Mouse (Mus musculus): Measurements from ENCODE around the gene Gtf3c2. TPM values are rescaled to one million over a fixed set of nuclear protein-coding genes. Genes with fewer than 3 reads are reported as not detected.

Gene Gtf3c2
- polyA plus RNA-seq, 1 experiment from 2014 or later = 102 TPM

- no peaks in the 10 kb centered on the region for H3K36me3 ChIP-seq (replicated peaks)
- H3K27me3 ChIP-seq = 0 out of 2 replicates have a peak, but pooled peaks cover 5% of the 10 kb centered on the region
- no peak for ATAC-seq (ENCODE audit: low FRiP score)
Observed at GRCm38 (mm10) chr5:31123481-31123880, 56.5 kb downstream of the Gtf3c2 start.

GRCm38 (mm10) chr5:31121111-31121510 lies 58.8 kb downstream of the Gtf3c2 start:
- Histone ChIP-seq H3K27me3 (peaks cover 15% of the 10 kb centered on the region), H3K9ac (no peak overlapping the region), H3K9me3 (no peaks in the 10 kb centered on the region), H3K36me3 (replicated peaks) (no peaks in the 10 kb centered on the region), H3K27ac (no peak overlapping the region), H3K4me2 (no peak overlapping the region), H3K4me1 (0 out of 2 replicates have a peak, but pooled peaks cover 3% of the 10 kb centered on the region), H3K4me3 (replicated peaks) (no peak overlapping the region)
- ATAC-seq (ENCODE audit: low FRiP score) = no peak
- 90% methylated on average over 8 of the region's 8 CpGs for WGBS

More at GRCm38 (mm10) chr5:31123481-31123880, 56.5 kb downstream of the Gtf3c2 start:
- H3K9me3 ChIP-seq = no peaks in the 10 kb centered on the region
- no peak overlapping the region for H3K27ac ChIP-seq
- 46% methylated on average over 2 of the region's 2 CpGs for WGBS
- H3K4me2 ChIP-seq = no peak overlapping the region
- H3K4me1 ChIP-seq = 0 out of 2 replicates have a peak, but pooled peaks cover 3% of the 10 kb centered on the region
- H3K4me3 ChIP-seq (replicated peaks) = no peak overlapping the region
- H3K9ac ChIP-seq = no peak overlapping the region

DNA sequence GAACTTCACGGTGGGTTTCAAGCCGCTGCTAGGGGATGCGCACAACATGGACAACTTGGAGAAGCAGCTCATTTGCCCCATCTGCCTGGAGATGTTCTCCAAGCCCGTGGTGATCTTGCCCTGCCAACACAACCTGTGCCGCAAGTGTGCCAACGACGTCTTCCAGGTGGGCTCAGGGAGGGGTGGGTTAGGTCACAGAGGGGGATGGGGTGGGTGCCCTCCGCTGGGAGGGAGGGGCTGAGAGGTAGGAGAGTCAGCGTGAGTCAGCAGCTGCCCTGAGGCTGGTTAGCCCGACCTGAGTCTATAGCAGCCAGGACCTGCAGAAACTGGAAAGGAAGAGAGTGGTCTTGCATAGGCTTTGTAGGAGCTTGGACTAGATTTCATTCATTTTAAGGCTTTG lies 63.0 kb downstream of the Gtf3c2 start:
- Histone ChIP-seq H3K27me3 (peaks cover 15% of the 10 kb centered on the region), H3K4me2 (no peak overlapping the region), H3K4me1 (no peaks in the 10 kb centered on the region), H3K36me3 (replicated peaks) (no peaks in the 10 kb centered on the region), H3K9me3 (no peaks in the 10 kb centered on the region), H3K4me3 (replicated peaks) (no peak overlapping the region), H3K27ac (no peak overlapping the region), H3K9ac (no peak overlapping the region)
- WGBS = 28% methylated on average over 10 of the region's 10 CpGs
- no peak for ATAC-seq (ENCODE audit: low FRiP score)

DNA sequence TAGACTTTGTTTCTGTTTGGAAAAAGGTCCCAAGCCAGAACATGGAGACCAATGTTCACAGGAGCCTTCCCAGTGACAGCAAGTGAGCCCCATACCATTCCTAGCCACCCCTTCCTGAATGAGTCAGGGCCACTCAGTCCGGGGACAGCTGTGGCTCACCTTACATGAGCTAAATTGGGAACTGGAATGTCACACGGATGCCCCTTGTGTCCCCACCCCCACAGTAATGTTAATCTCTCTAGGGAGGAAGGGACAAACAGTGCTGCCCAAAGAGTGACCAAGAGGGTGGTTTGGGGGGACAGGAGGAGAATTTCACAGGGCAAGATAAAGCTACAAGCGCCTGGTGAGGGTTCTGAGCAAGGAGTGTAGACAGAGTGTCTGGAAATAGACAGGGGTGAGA lies 63.6 kb downstream of the Gtf3c2 start, which contains the start of gene Trim54:
Gene Trim54 (plus strand): TSS at position 359 of the 400 bp plus-strand sequence.
- no peaks in the 10 kb centered on the region for H3K36me3 ChIP-seq (replicated peaks)
- peaks cover 15% of the 10 kb centered on the region for H3K27me3 ChIP-seq
- no peak within 1 kb of the TSS for H3K4me2 ChIP-seq
- H3K9ac ChIP-seq = no peak within 1 kb of the TSS
- H3K27ac ChIP-seq = no peak within 1 kb of the TSS
- no peaks in the 10 kb centered on the region for H3K9me3 ChIP-seq
- ATAC-seq (ENCODE audit: low FRiP score) = no peak
- no peaks in the 10 kb centered on the region for H3K4me1 ChIP-seq
- WGBS = 46% methylated on average over 3 of the region's 3 CpGs
- H3K4me3 ChIP-seq (replicated peaks) = no peak within 1 kb of the TSS

DNA sequence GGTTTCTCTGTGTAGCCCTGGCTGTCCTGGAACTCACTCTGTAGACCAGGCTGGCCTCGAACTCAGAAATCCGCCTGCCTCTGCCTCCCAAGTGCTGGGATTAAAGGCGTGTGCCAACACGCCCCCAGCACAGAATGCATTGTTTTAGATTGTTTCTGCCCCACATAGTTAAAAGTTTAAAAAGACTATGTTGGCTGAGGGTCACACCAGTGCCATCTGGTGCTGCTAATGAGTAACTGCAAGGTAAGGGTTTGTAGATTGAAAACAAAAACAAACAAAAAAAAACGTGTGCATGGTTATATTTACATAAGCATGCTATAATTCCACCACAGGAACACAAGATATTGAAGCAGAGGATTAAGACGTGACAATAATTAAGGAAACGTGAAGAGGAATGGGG lies 69.2 kb downstream of the Gtf3c2 start:
- Histone ChIP-seq H3K36me3 (replicated peaks) (no peaks in the 10 kb centered on the region), H3K4me2 (no peak overlapping the region), H3K4me1 (no peaks in the 10 kb centered on the region), H3K27me3 (peaks cover 8% of the 10 kb centered on the region; the same call in 1 of the 2 replicates), H3K27ac (no peak overlapping the region), H3K9ac (no peak overlapping the region), H3K9me3 (no peaks in the 10 kb centered on the region), H3K4me3 (replicated peaks) (no peak overlapping the region)
- ATAC-seq (ENCODE audit: low FRiP score) = no peak
- 40% methylated on average over 7 of the region's 7 CpGs for WGBS

- no peak within 1 kb of the TSS for H3K27ac ChIP-seq
- WGBS = 92% methylated on average over 18 of the region's 18 CpGs
- no peaks in the 10 kb centered on the region for H3K36me3 ChIP-seq (replicated peaks)
- H3K9me3 ChIP-seq = no peaks in the 10 kb centered on the region
- no peak for ATAC-seq (ENCODE audit: low FRiP score)
- no peak within 1 kb of the TSS for H3K4me2 ChIP-seq
- no peak within 1 kb of the TSS for H3K9ac ChIP-seq
- no peaks in the 10 kb centered on the region for H3K4me1 ChIP-seq
- H3K4me3 ChIP-seq (replicated peaks) = no peak within 1 kb of the TSS
- peaks cover 8% of the 10 kb centered on the region; the same call in 1 of the 2 replicates for H3K27me3 ChIP-seq
Observed at GRCm38 (mm10) chr5:31108000-31108490, 71.9 kb downstream of the Gtf3c2 start, which contains the start of gene Slc30a3. TSS of gene Slc30a3 (minus strand) at chr5:31108237.

Other genes starting within 250 kb of the Gtf3c2 start
- 6.4 and 7.3 TPM in 2 replicates for gene Cgref1, start 234.6 kb downstream of the Gtf3c2 start, polyA plus RNA-seq (2016; fragmentation: Nextera tagmentation; extraction: Ambion mirVana)
- 131 and 133 TPM in 2 replicates for gene Preb, start 219.8 kb downstream of the Gtf3c2 start, polyA plus RNA-seq (2016; fragmentation: Nextera tagmentation; extraction: Ambion mirVana)
- gene Tcf23, start 211.5 kb downstream of the Gtf3c2 start, polyA plus RNA-seq (2016; fragmentation: Nextera tagmentation; extraction: Ambion mirVana) = not detected in 2 replicates
- gene Atraid, start 131.8 kb downstream of the Gtf3c2 start, polyA plus RNA-seq (2016; fragmentation: Nextera tagmentation; extraction: Ambion mirVana) = 96.6 and 100 TPM in 2 replicates
- 11.1 and 12.1 TPM in 2 replicates for gene Slc5a6, start 131.2 kb downstream of the Gtf3c2 start, polyA plus RNA-seq (2016; fragmentation: Nextera tagmentation; extraction: Ambion mirVana)
- 45.4 and 54.1 TPM in 2 replicates for gene Cad, start 125.4 kb downstream of the Gtf3c2 start, polyA plus RNA-seq (2016; fragmentation: Nextera tagmentation; extraction: Ambion mirVana)
- gene Dnajc5g, start 73.9 kb downstream of the Gtf3c2 start, polyA plus RNA-seq (2016; fragmentation: Nextera tagmentation; extraction: Ambion mirVana) = not detected in 2 replicates
- 2.3 and 2.9 TPM in 2 replicates for gene Slc30a3, start 71.9 kb downstream of the Gtf3c2 start, polyA plus RNA-seq (2016; fragmentation: Nextera tagmentation; extraction: Ambion mirVana)
- gene Trim54, start 63.4 kb downstream of the Gtf3c2 start, polyA plus RNA-seq (2016; fragmentation: Nextera tagmentation; extraction: Ambion mirVana) = not detected in 2 replicates
- gene Ucn, start 41.3 kb downstream of the Gtf3c2 start, polyA plus RNA-seq (2016; fragmentation: Nextera tagmentation; extraction: Ambion mirVana) = not detected in 2 replicates
- 47.0 and 47.2 TPM in 2 replicates for gene Mpv17, start 25.9 kb downstream of the Gtf3c2 start, polyA plus RNA-seq (2016; fragmentation: Nextera tagmentation; extraction: Ambion mirVana)
- gene Gm29609, start 233 bp downstream of the Gtf3c2 start, polyA plus RNA-seq (2016; fragmentation: Nextera tagmentation; extraction: Ambion mirVana) = 1.7 and 2.1 TPM in 2 replicates
- 138 and 141 TPM in 2 replicates for gene Snx17, start 13.1 kb upstream of the Gtf3c2 start, polyA plus RNA-seq (2016; fragmentation: Nextera tagmentation; extraction: Ambion mirVana)
- gene Eif2b4, start 13.3 kb upstream of the Gtf3c2 start, polyA plus RNA-seq (2016; fragmentation: Nextera tagmentation; extraction: Ambion mirVana) = 65.0 and 72.0 TPM in 2 replicates
- gene Zfp513, start 22.2 kb upstream of the Gtf3c2 start, polyA plus RNA-seq (2016; fragmentation: Nextera tagmentation; extraction: Ambion mirVana) = 14.3 and 17.7 TPM in 2 replicates
- 169 TPM in 2 replicates for gene Ppm1g, start 40.5 kb upstream of the Gtf3c2 start, polyA plus RNA-seq (2016; fragmentation: Nextera tagmentation; extraction: Ambion mirVana)
- 137 and 139 TPM in 2 replicates for gene Nrbp1, start 60.7 kb upstream of the Gtf3c2 start, polyA plus RNA-seq (2016; fragmentation: Nextera tagmentation; extraction: Ambion mirVana)
- gene Gm9970, start 61.1 kb upstream of the Gtf3c2 start, polyA plus RNA-seq (2016; fragmentation: Nextera tagmentation; extraction: Ambion mirVana) = 0.54 and 0.89 TPM in 2 replicates
- 4.7 and 6.7 TPM in 2 replicates for gene Krtcap3, start 71.5 kb upstream of the Gtf3c2 start, polyA plus RNA-seq (2016; fragmentation: Nextera tagmentation; extraction: Ambion mirVana)
- 46.1 and 47.8 TPM in 2 replicates for gene Ift172, start 111.0 kb upstream of the Gtf3c2 start, polyA plus RNA-seq (2016; fragmentation: Nextera tagmentation; extraction: Ambion mirVana)
- 62.2 and 66.3 TPM in 2 replicates for gene Fndc4, start 115.9 kb upstream of the Gtf3c2 start, polyA plus RNA-seq (2016; fragmentation: Nextera tagmentation; extraction: Ambion mirVana)
- 0.24 TPM in 1 of 2 replicates, not detected in the other for gene Gckr, start 117.3 kb upstream of the Gtf3c2 start, polyA plus RNA-seq (2016; fragmentation: Nextera tagmentation; extraction: Ambion mirVana)

Measured in forebrain, embryonic 12.5 days (tissue).